Mouse (Mus musculus): ENCODE results near the gene Olfr503. TPM values are rescaled to one million over a fixed set of nuclear protein-coding genes. Genes with fewer than 3 reads are reported as not detected.
"Not testable (repeated sequence)": the region's sequence is repeated elsewhere in the genome, so short reads cannot be mapped to it uniquely, and the experiment has no call there.

Olfr503 gene
- total RNA-seq (2017), result not detected in 3 replicates

DNA sequence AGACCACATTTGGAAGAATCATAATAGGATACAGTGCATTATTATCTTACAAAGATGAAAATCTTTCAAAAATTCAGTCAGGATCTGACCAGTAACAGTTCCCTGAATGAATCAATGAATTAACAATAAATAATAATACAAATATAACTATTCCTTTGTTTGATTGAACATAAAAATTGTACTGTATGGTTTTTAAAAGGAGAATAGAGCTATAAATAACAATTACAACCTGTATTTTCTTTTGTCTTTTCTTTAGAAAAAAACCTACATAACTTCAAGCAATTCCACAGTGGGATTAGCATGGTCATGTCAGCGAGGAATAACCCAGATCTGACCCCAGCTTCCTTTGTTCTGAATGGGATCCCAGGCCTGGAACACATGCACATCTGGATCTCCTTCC is at the start of gene Olfr503:
TSS of gene Olfr503 (plus strand) at position 301 of the 400 bp plus-strand sequence.
- ATAC-seq (replicated peaks; ENCODE audit: insufficient number of reproducible peaks, low FRiP score, low TSS enrichment, poor library complexity, severe bottlenecking), result not testable (repeated sequence)

DNA sequence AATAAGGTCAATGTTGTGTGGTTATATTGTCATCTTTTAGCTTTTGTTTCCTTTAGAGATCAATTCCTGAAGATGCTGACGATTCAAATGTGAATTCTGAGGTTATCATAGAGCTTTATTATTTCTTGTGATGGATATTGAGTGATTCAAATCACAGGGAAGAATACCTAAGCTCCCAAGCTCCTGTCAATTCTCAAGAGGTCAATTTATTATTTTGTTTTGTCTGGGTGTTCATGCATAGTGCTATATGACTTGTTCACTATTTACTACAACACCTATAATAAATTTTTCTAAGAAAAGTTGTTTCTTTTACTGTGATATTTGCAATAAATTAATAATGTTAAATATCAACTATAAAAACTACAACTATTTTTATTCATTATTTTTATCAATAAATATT is 19.4 kb upstream of the Olfr503 start, which contains the start of gene Olfr502:
TSS of gene Olfr502 (minus strand) at position 101 of the 400 bp plus-strand sequence.
- no peak for ATAC-seq (replicated peaks; ENCODE audit: insufficient number of reproducible peaks, low FRiP score, low TSS enrichment, poor library complexity, severe bottlenecking)

DNA sequence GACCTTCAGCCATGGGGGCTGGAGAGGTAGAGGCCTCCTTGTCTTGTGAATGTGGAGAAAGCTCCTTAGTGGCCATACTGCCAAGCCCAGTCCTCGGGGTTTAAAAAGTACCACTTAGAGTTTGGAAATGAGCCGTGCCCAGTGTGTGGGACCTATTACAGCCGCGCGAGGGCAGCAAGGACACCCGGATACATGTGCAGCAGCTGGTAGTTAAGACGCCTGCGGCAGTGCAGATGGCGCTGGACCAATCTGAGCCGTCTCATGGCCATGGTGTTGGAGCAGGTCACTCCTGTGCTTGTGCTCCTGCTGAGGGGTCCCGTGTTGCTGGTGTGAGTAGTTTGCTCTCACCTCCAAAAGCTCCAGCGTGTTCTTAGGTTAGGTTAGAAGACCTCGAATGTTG is 1.9 kb upstream of the Olfr503 start:
- ATAC-seq (replicated peaks; ENCODE audit: insufficient number of reproducible peaks, low FRiP score, low TSS enrichment, poor library complexity, severe bottlenecking), result no peak

DNA sequence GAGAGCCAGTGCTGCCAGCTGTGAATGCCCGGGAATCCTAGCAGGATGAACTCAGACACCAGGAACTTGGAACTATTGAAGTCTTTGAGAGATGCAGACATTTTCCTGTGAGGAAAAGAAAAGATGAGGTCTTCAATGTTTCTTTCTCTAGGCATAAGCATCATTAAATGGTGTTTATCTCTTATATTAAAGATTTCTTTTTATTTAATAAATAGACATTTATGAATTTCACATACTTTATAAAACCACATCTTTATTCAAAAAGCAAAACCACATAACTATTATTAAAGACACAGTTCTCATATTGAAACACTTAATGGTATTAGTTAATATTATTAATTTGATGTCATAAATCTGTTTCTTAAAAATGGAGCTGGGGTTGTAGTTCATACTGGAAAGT is 21.4 kb downstream of the Olfr503 start, which contains the start of gene Olfr504:
TSS of gene Olfr504 (minus strand) at position 101 of the 400 bp plus-strand sequence.
- no peak for ATAC-seq (replicated peaks; ENCODE audit: insufficient number of reproducible peaks, low FRiP score, low TSS enrichment, poor library complexity, severe bottlenecking)

DNA sequence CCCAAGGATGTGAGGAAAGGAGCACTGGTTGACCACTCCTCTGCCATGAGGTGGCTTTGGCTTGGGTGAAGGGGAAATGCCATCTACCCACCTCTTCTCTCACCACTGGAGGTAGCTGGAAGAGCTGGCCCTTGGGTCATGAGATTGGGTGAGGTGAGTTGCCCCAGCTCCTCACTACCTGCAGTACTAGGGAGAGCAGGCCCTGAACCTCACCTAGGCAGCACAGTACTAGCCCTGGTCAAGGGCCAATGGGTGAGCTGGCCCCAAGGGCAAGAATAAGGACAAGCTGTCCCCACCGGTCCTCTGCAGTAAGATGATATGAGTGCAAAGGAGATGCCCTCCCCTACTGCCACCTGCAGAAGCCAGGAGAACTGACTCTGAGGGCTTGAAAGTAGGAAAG is 45.5 kb downstream of the Olfr503 start:
- no peak for ATAC-seq (replicated peaks; ENCODE audit: insufficient number of reproducible peaks, low FRiP score, low TSS enrichment, poor library complexity, severe bottlenecking)

Other genes starting within 250 kb of the Olfr503 start
- not detected in 3 replicates for gene Olfr491, start 231.1 kb upstream of the Olfr503 start, total RNA-seq (2017)
- gene Olfr492, start 220.9 kb upstream of the Olfr503 start, total RNA-seq (2017), result not detected in 3 replicates
- gene Olfr493, start 197.5 kb upstream of the Olfr503 start, total RNA-seq (2017), result not detected in 3 replicates
- not detected in 3 replicates for gene Olfr494, start 179.2 kb upstream of the Olfr503 start, total RNA-seq (2017)
- gene Olfr495, start 151.4 kb upstream of the Olfr503 start, total RNA-seq (2017), result not detected in 3 replicates
- not detected in 3 replicates for gene Olfr497, start 124.1 kb upstream of the Olfr503 start, total RNA-seq (2017)
- not detected in 3 replicates for gene Olfr498, start 79.2 kb upstream of the Olfr503 start, total RNA-seq (2017)
- gene Olfr502, start 19.5 kb upstream of the Olfr503 start, total RNA-seq (2017), result not detected in 3 replicates
- gene Olfr504, start 21.3 kb downstream of the Olfr503 start, total RNA-seq (2017), result not detected in 3 replicates
- not detected in 3 replicates for gene Olfr506, start 66.3 kb downstream of the Olfr503 start, total RNA-seq (2017)
- gene Olfr507, start 77.3 kb downstream of the Olfr503 start, total RNA-seq (2017), result not detected in 3 replicates
- gene Olfr508, start 85.5 kb downstream of the Olfr503 start, total RNA-seq (2017), result not detected in 3 replicates
- gene Olfr509, start 107.4 kb downstream of the Olfr503 start, total RNA-seq (2017), result not detected in 3 replicates
- not detected in 3 replicates for gene Olfr510, start 121.9 kb downstream of the Olfr503 start, total RNA-seq (2017)
- gene Olfr512, start 168.8 kb downstream of the Olfr503 start, total RNA-seq (2017), result 0.96 TPM in 1 of 3 replicates, not detected in the others
- not detected in 3 replicates for gene Olfr513, start 206.4 kb downstream of the Olfr503 start, total RNA-seq (2017)